8 mouse cellular contexts compared by ENCODE assay signal in the genomic region with DNA sequence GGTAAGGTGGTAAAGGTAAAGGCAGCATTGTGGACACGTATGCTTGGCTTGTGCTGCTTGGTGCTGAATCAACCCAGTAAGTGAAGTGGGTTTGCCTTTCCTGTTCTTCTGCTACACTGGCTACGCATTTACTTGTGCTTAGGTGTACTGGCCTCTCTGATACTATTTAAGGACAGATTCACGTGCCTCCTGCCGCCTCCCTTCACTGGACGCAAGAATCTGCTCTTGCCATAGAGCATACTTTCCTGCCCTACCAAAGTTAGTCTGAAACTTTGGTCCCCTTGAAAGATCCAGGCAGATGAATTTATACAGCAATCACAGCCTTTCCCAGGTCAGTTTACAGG. TPM values are rescaled to one million over a fixed set of nuclear protein-coding genes. Genes with fewer than 3 reads are reported as not detected.
A peak's percentile ranks its signal among the peaks of the same experiment; 100 is the strongest.
DNase-seq lines count a peak whose midpoint lies in the region; ATAC-seq and TF ChIP-seq lines count a peak whose summit lies in the region.

No protein-coding gene starts in this region.

- H3K4me1 ChIP-seq in heart, embryonic 10.5 days: peaks cover 8% of the 10 kb centered on the region
- peaks cover 19% of the 10 kb centered on the region for H3K4me1 ChIP-seq in heart, embryonic 16.5 days (ENCODE audit: control insufficient read depth, insufficient read depth, low read length)
- H3K4me1 ChIP-seq in liver, postnatal 0 days (ENCODE audit: insufficient read depth): peaks cover 9% of the 10 kb centered on the region

- peak overlapping the region; percentile 95 for H3K27ac ChIP-seq in heart, embryonic 10.5 days
- peak overlapping the region; percentile 100 for H3K27ac ChIP-seq in heart, embryonic 16.5 days (ENCODE audit: low read length)
- peak overlapping the region; percentile 85 for H3K27ac ChIP-seq in liver, postnatal 0 days (ENCODE audit: low read depth)

- H3K27me3 ChIP-seq in heart, embryonic 10.5 days (ENCODE audit: insufficient read depth, poor library complexity, severe bottlenecking): no peaks in the 10 kb centered on the region
- no peaks in the 10 kb centered on the region for H3K27me3 ChIP-seq in heart, embryonic 16.5 days (ENCODE audit: control insufficient read depth, insufficient read depth, low read length)
- no peaks in the 10 kb centered on the region for H3K27me3 ChIP-seq in liver, postnatal 0 days (ENCODE audit: insufficient read depth, low read length)

- no peak for TF ChIP-seq CTCF in liver, postnatal 0 days (IDR thresholded peaks at IDR 0.05; ENCODE audit: low read depth)

- ATAC-seq in heart, embryonic 16.5 days (replicated peaks; ENCODE audit: extremely low read depth, insufficient read depth, low FRiP score): peak; percentile 15; the same call in 1 of the 2 replicates
- no peak for ATAC-seq in liver, postnatal 0 days

- no peak for TF ChIP-seq EP300 in liver, postnatal 0 days (IDR thresholded peaks at IDR 0.05; ENCODE audit: low read depth)

- intact Hi-C loops in heart, postnatal 10 days (cut with DNase I): loop anchor here (2.0 kb wide), 2 partner anchors 76 to 94 kb away; partner anchors contain the start of gene Ppara

- WGBS in heart, embryonic 10.5 days: 61% methylated on average over 5 of the region's 5 CpGs
- WGBS in heart, embryonic 16.5 days: 36% methylated on average over 5 of the region's 5 CpGs
- 70% methylated on average over 5 of the region's 5 CpGs for WGBS in liver, postnatal 0 days (ENCODE audit: insufficient replicate concordance)

- no peaks in the 10 kb centered on the region for H3K9me3 ChIP-seq in heart, embryonic 10.5 days
- H3K9me3 ChIP-seq in heart, embryonic 16.5 days (replicated peaks; ENCODE audit: control insufficient read depth, low read length): 0 out of 2 replicates have a peak, but pooled peaks cover under 1% of the 10 kb centered on the region
- H3K9me3 ChIP-seq in liver, postnatal 0 days (ENCODE audit: low read length): no peaks in the 10 kb centered on the region

- no peak for DNase-seq in heart, embryonic 10.5 days (ENCODE audit: low spot score)
- no peak for DNase-seq in heart, postnatal 10 days
- DNase-seq in CD4-positive helper T cell, adult 2 months (ENCODE audit: low read depth, low spot score): peak; percentile 10
- DNase-seq in liver, postnatal 0 days: no peak
- DNase-seq in frontal cortex, postnatal 25 days (ENCODE audit: low spot score in 2 of 2): no peak
- DNase-seq in left cerebral cortex, adult 8-10 months (ENCODE audit: low spot score in 2 of 2): no peak
- no peak for DNase-seq in T-cell, adult 2 months (ENCODE audit: low spot score)

- H3K36me3 ChIP-seq in heart, embryonic 10.5 days: peaks cover 9% of the 10 kb centered on the region; the same call in 1 of the 2 replicates
- peaks cover 3% of the 10 kb centered on the region; the same call in 1 of the 2 replicates for H3K36me3 ChIP-seq in heart, embryonic 16.5 days (ENCODE audit: control insufficient read depth, insufficient read depth)
- no peaks in the 10 kb centered on the region for H3K36me3 ChIP-seq in liver, postnatal 0 days (replicated peaks; ENCODE audit: insufficient read depth, low read length)

- H3K4me2 ChIP-seq in heart, embryonic 16.5 days (ENCODE audit: low read depth, low read length): peak overlapping the region; percentile 76
- peak overlapping the region; percentile 91 for H3K4me2 ChIP-seq in liver, postnatal 0 days (ENCODE audit: low read depth, low read length)

- H3K4me3 ChIP-seq in heart, embryonic 10.5 days: peak overlapping the region; percentile 86
- H3K4me3 ChIP-seq in heart, embryonic 16.5 days (ENCODE audit: low read length): peak overlapping the region; percentile 85
- peak overlapping the region; percentile 82 for H3K4me3 ChIP-seq in liver, postnatal 0 days (ENCODE audit: low read depth, low read length)

- peak overlapping the region; percentile 94 for H3K9ac ChIP-seq in heart, embryonic 16.5 days (ENCODE audit: low read length)
- peak overlapping the region; percentile 83 for H3K9ac ChIP-seq in liver, postnatal 0 days (replicated peaks)

RNA-seq across cellular contexts. Expression of gene Cdpf1, which starts 1.1 kb away (rescaled TPM):
- 50.9 and 54.2 TPM in 2 replicates for polyA plus RNA-seq in heart, embryonic 10.5 days (2016; fragmentation: Nextera tagmentation; extraction: Ambion mirVana)
- 10 to 100 TPM; 39.2 to 40.9 TPM for total RNA-seq in heart, postnatal 10 days (2021)
- polyA plus RNA-seq in heart, embryonic 16.5 days (2015; fragmentation: Nextera tagmentation; extraction: Ambion mirVana): 48.8 and 49.8 TPM in 2 replicates
- 12.9 and 14.1 TPM in 2 replicates for polyA plus RNA-seq in liver, postnatal 0 days (2015; fragmentation: Nextera tagmentation; extraction: Ambion mirVana)
- total RNA-seq in left cerebral cortex, adult 8-10 months (2022): 10 to 100 TPM; 19.8 to 23.5 (median 22.4) TPM

RNA-seq across cellular contexts. Expression of gene Pkdrej, which starts 11.1 kb away (rescaled TPM):
- 0.05 and 0.13 TPM in 2 replicates for polyA plus RNA-seq in heart, embryonic 10.5 days (2016; fragmentation: Nextera tagmentation; extraction: Ambion mirVana)
- total RNA-seq in heart, postnatal 10 days (2021): 1 to 10 TPM; 2.3 to 2.9 TPM
- 0.50 and 0.53 TPM in 2 replicates for polyA plus RNA-seq in heart, embryonic 16.5 days (2015; fragmentation: Nextera tagmentation; extraction: Ambion mirVana)
- polyA plus RNA-seq in liver, postnatal 0 days (2015; fragmentation: Nextera tagmentation; extraction: Ambion mirVana): 0.02 TPM in 1 of 2 replicates, not detected in the other
- 1 to 10 TPM; 1.0 to 1.5 (median 1.3) TPM for total RNA-seq in left cerebral cortex, adult 8-10 months (2022)

RNA-seq across cellular contexts. Expression of gene Ttc38, which starts 21.7 kb away (rescaled TPM):
- polyA plus RNA-seq in heart, embryonic 10.5 days (2016; fragmentation: Nextera tagmentation; extraction: Ambion mirVana): 2.6 and 3.5 TPM in 2 replicates
- 1 to 10 TPM; 7.5 to 8.5 TPM for total RNA-seq in heart, postnatal 10 days (2021)
- polyA plus RNA-seq in heart, embryonic 16.5 days (2015; fragmentation: Nextera tagmentation; extraction: Ambion mirVana): 4.9 and 6.2 TPM in 2 replicates
- polyA plus RNA-seq in liver, postnatal 0 days (2015; fragmentation: Nextera tagmentation; extraction: Ambion mirVana): 16.2 and 17.6 TPM in 2 replicates
- 10 to 100 TPM in 2 of 4 experiments, 1 to 10 TPM in 2; 5.8 to 13.3 (median 9.6) TPM for total RNA-seq in left cerebral cortex, adult 8-10 months (2022)

RNA-seq across cellular contexts. Expression of gene Gtse1, which starts 49.1 kb away (rescaled TPM):
- 40.0 and 40.6 TPM in 2 replicates for polyA plus RNA-seq in heart, embryonic 10.5 days (2016; fragmentation: Nextera tagmentation; extraction: Ambion mirVana)
- total RNA-seq in heart, postnatal 10 days (2021): 1 to 10 TPM; 4.5 to 4.6 TPM
- 24.8 and 25.5 TPM in 2 replicates for polyA plus RNA-seq in heart, embryonic 16.5 days (2015; fragmentation: Nextera tagmentation; extraction: Ambion mirVana)
- polyA plus RNA-seq in liver, postnatal 0 days (2015; fragmentation: Nextera tagmentation; extraction: Ambion mirVana): 8.2 and 8.9 TPM in 2 replicates
- total RNA-seq in left cerebral cortex, adult 8-10 months (2022): under 1 TPM; 0.44 to 0.95 (median 0.50) TPM
